Mouse (Mus musculus): Measurements from ENCODE around the gene Psma4. TPM values are rescaled to one million over a fixed set of nuclear protein-coding genes. Genes with fewer than 3 reads are reported as not detected.

The Psma4 gene
- 549 TPM for polyA plus RNA-seq (2014; fragmentation: Illumina TruSeq; extraction: RNeasy Lipid Tissue Mini Kit (QIAGEN cat#74804); ENCODE audit: low read depth, low replicate concordance)

GRCm38 (mm10) chr9:54950575-54951321, at the start of gene Psma4, which contains the start of gene AY074887:
Gene Psma4, plus strand, starts transcription at chr9:54950790.
Gene AY074887, minus strand, starts transcription at chr9:54950998.

GRCm38 (mm10) chr9:54917010-54917677, 33.4 kb upstream of the Psma4 start, which contains the start of gene Hykk:
Gene Hykk, plus strand, starts transcription at chr9:54917283.

GRCm38 (mm10) chr9:54980674-54981073, 30.1 kb downstream of the Psma4 start, which contains the start of gene Chrna5:
Gene Chrna5, plus strand, starts transcription at chr9:54980880.

Other genes with a start within 250 kb of the Psma4 start
- 109 TPM for gene Wdr61, start 216.3 kb upstream of the Psma4 start, polyA plus RNA-seq (2014; fragmentation: Illumina TruSeq; extraction: RNeasy Lipid Tissue Mini Kit (QIAGEN cat#74804); ENCODE audit: low read depth, low replicate concordance)
- gene Crabp1, start 186.0 kb upstream of the Psma4 start, polyA plus RNA-seq (2014; fragmentation: Illumina TruSeq; extraction: RNeasy Lipid Tissue Mini Kit (QIAGEN cat#74804); ENCODE audit: low read depth, low replicate concordance), result not detected
- 202 TPM for gene Ireb2, start 87.0 kb upstream of the Psma4 start, polyA plus RNA-seq (2014; fragmentation: Illumina TruSeq; extraction: RNeasy Lipid Tissue Mini Kit (QIAGEN cat#74804); ENCODE audit: low read depth, low replicate concordance)
- gene Hykk, start 33.5 kb upstream of the Psma4 start, polyA plus RNA-seq (2014; fragmentation: Illumina TruSeq; extraction: RNeasy Lipid Tissue Mini Kit (QIAGEN cat#74804); ENCODE audit: low read depth, low replicate concordance), result 5.6 TPM
- not detected for gene AY074887, start 208 bp downstream of the Psma4 start, polyA plus RNA-seq (2014; fragmentation: Illumina TruSeq; extraction: RNeasy Lipid Tissue Mini Kit (QIAGEN cat#74804); ENCODE audit: low read depth, low replicate concordance)
- 0.64 TPM for gene Chrna5, start 30.1 kb downstream of the Psma4 start, polyA plus RNA-seq (2014; fragmentation: Illumina TruSeq; extraction: RNeasy Lipid Tissue Mini Kit (QIAGEN cat#74804); ENCODE audit: low read depth, low replicate concordance)
- 16.4 TPM for gene Chrna3, start 75.8 kb downstream of the Psma4 start, polyA plus RNA-seq (2014; fragmentation: Illumina TruSeq; extraction: RNeasy Lipid Tissue Mini Kit (QIAGEN cat#74804); ENCODE audit: low read depth, low replicate concordance)
- 5.2 TPM for gene Chrnb4, start 98.0 kb downstream of the Psma4 start, polyA plus RNA-seq (2014; fragmentation: Illumina TruSeq; extraction: RNeasy Lipid Tissue Mini Kit (QIAGEN cat#74804); ENCODE audit: low read depth, low replicate concordance)
- gene Ube2q2, start 198.1 kb downstream of the Psma4 start, polyA plus RNA-seq (2014; fragmentation: Illumina TruSeq; extraction: RNeasy Lipid Tissue Mini Kit (QIAGEN cat#74804); ENCODE audit: low read depth, low replicate concordance), result 213 TPM